ENCODE assay signal across 22 mouse cellular contexts in genomic region chr8:126554741-126555140, GRCm38 (mm10).
"Had no signal": no experiment of that assay in that cellular context is flagged by ENCODE, and none has a peak within 500 bp of the region (broad histone marks: within the 10 kb centered on the region; RNA-seq: fewer than 3 reads in every experiment).

No protein-coding gene starts in this region.

- H3K27ac ChIP-seq: gastrocnemius, adult 2 months; heart, adult 2 months; hindbrain, embryonic 13.5 days; hindbrain, embryonic 15.5 days; hindbrain, postnatal 0 days; kidney, embryonic 15.5 days; kidney, postnatal 0 days; limb, embryonic 10.5 days; limb, embryonic 12.5 days had no signal

- H3K9ac ChIP-seq: heart, embryonic 12.5 days; hindbrain, embryonic 13.5 days; hindbrain, embryonic 15.5 days; kidney, embryonic 15.5 days; limb, embryonic 12.5 days had no signal

- H3K9me3 ChIP-seq: heart, embryonic 12.5 days; hindbrain, embryonic 13.5 days; hindbrain, embryonic 15.5 days; kidney, embryonic 15.5 days; limb, embryonic 10.5 days; limb, embryonic 12.5 days had no signal

- H3K4me1 ChIP-seq: hindbrain, embryonic 15.5 days had no signal

- ATAC-seq: hindbrain, postnatal 0 days; intestine, embryonic 16.5 days had no signal

- H3K27me3 ChIP-seq: heart, embryonic 12.5 days; hindbrain, embryonic 13.5 days; hindbrain, embryonic 15.5 days; kidney, embryonic 15.5 days; limb, embryonic 12.5 days had no signal

- DNase-seq: gastrocnemius, adult 2 months; gastrocnemius, postnatal 10 days; gastrocnemius, postnatal 25 days; heart, adult 2 months; heart, postnatal 10 days; kidney, adult 11 months; kidney, adult 2 months; kidney, adult 9 months; kidney, postnatal 14 days; kidney, postnatal 36 days; layer of hippocampus, adult 9-11 months; layer of hippocampus, postnatal 36 days; liver had no signal

- H3K4me2 ChIP-seq: heart, embryonic 12.5 days; hindbrain, embryonic 13.5 days; hindbrain, embryonic 15.5 days; kidney, embryonic 15.5 days; limb, embryonic 12.5 days had no signal

- H3K4me3 ChIP-seq: gastrocnemius, adult 2 months; heart, adult 2 months; heart, embryonic 12.5 days; hindbrain, embryonic 13.5 days; hindbrain, embryonic 15.5 days; kidney, embryonic 15.5 days; limb, embryonic 10.5 days; limb, embryonic 12.5 days had no signal

- H3K36me3 ChIP-seq: heart, embryonic 12.5 days; hindbrain, embryonic 13.5 days; hindbrain, embryonic 15.5 days; kidney, embryonic 15.5 days; limb, embryonic 10.5 days; limb, embryonic 12.5 days had no signal
